Mouse (Mus musculus): Measurements from ENCODE around the gene Rab43. TPM values are rescaled to one million over a fixed set of nuclear protein-coding genes. Genes with fewer than 3 reads are reported as not detected.
A peak's percentile ranks its signal among the peaks of the same experiment; 100 is the strongest.

The Rab43 gene
- polyA plus RNA-seq (2015; fragmentation: Nextera tagmentation; extraction: Ambion mirVana) = 16.4 and 17.1 TPM in 2 replicates

GRCm38 (mm10) chr6:87811675-87812338 is at the start of gene Rab43:
Gene Rab43, minus strand, starts transcription at chr6:87812164.
- DNase-seq (ENCODE audit: low spot score) = peak; percentile 95
- H3K27ac ChIP-seq = peak within 1 kb of the TSS; percentile 97
- WGBS = under 1% methylated on average over 29 of the region's 56 CpGs
- H3K27me3 ChIP-seq (ENCODE audit: insufficient read depth, low read length) = no peaks in the 10 kb centered on the region
- peaks cover 22% of the 10 kb centered on the region for H3K4me1 ChIP-seq (replicated peaks; ENCODE audit: insufficient read depth, low read length)
- ATAC-seq (replicated peaks; ENCODE audit: low FRiP score, low read depth) = peak; percentile 95
- H3K4me3 ChIP-seq (replicated peaks; ENCODE audit: low read depth, low read length) = peak within 1 kb of the TSS; percentile 83
- 0 out of 2 replicates have a peak, but pooled peaks cover 14% of the 10 kb centered on the region for H3K36me3 ChIP-seq (ENCODE audit: insufficient read depth, low read length)
- TF ChIP-seq CTCF (IDR thresholded peaks at IDR 0.05; ENCODE audit: low read depth) = peak; percentile 38; the same call in 1 of the 2 replicates
- H3K4me2 ChIP-seq (ENCODE audit: low read length) = peak within 1 kb of the TSS; percentile 96
- H3K9me3 ChIP-seq (replicated peaks; ENCODE audit: low read length) = no peaks in the 10 kb centered on the region
- peak within 1 kb of the TSS; percentile 93 for H3K9ac ChIP-seq (ENCODE audit: low read depth, low read length)

GRCm38 (mm10) chr6:87857071-87857470 is 45.1 kb upstream of the Rab43 start:
- no peak overlapping the region for H3K27ac ChIP-seq
- H3K9me3 ChIP-seq (replicated peaks; ENCODE audit: low read length) = no peaks in the 10 kb centered on the region
- ATAC-seq (replicated peaks; ENCODE audit: low FRiP score, low read depth) (no peak), DNase-seq (ENCODE audit: low spot score) (no peak)
- WGBS = 45% methylated on average over 1 of the region's 1 CpGs
- H3K4me2 ChIP-seq (ENCODE audit: low read length) = no peak overlapping the region
- H3K4me3 ChIP-seq (replicated peaks; ENCODE audit: low read depth, low read length) = no peak overlapping the region
- H3K4me1 ChIP-seq (replicated peaks; ENCODE audit: insufficient read depth, low read length) = no peaks in the 10 kb centered on the region
- H3K27me3 ChIP-seq (ENCODE audit: insufficient read depth, low read length) = no peaks in the 10 kb centered on the region
- H3K36me3 ChIP-seq (ENCODE audit: insufficient read depth, low read length) = no peaks in the 10 kb centered on the region
- H3K9ac ChIP-seq (ENCODE audit: low read depth, low read length) = no peak overlapping the region
- no peak for TF ChIP-seq CTCF (IDR thresholded peaks at IDR 0.05; ENCODE audit: low read depth)

- peaks cover 6% of the 10 kb centered on the region; the same call in 1 of the 2 replicates for H3K4me1 ChIP-seq (replicated peaks; ENCODE audit: insufficient read depth, low read length)
- DNase-seq (ENCODE audit: low spot score) (no peak), ATAC-seq (replicated peaks; ENCODE audit: low FRiP score, low read depth) (no peak)
- H3K36me3 ChIP-seq (ENCODE audit: insufficient read depth, low read length) = no peaks in the 10 kb centered on the region
- H3K9me3 ChIP-seq (replicated peaks; ENCODE audit: low read length) = no peaks in the 10 kb centered on the region
- WGBS = 78% methylated on average over 4 of the region's 4 CpGs
- no peak overlapping the region for H3K4me3 ChIP-seq (replicated peaks; ENCODE audit: low read depth, low read length)
- H3K4me2 ChIP-seq (ENCODE audit: low read length) = no peak overlapping the region
- H3K27ac ChIP-seq = no peak overlapping the region
- H3K9ac ChIP-seq (ENCODE audit: low read depth, low read length) = no peak overlapping the region
- TF ChIP-seq CTCF (IDR thresholded peaks at IDR 0.05; ENCODE audit: low read depth) = no peak
- no peaks in the 10 kb centered on the region for H3K27me3 ChIP-seq (ENCODE audit: insufficient read depth, low read length)
Measured at GRCm38 (mm10) chr6:87853446-87853845, 41.5 kb upstream of the Rab43 start.

DNA sequence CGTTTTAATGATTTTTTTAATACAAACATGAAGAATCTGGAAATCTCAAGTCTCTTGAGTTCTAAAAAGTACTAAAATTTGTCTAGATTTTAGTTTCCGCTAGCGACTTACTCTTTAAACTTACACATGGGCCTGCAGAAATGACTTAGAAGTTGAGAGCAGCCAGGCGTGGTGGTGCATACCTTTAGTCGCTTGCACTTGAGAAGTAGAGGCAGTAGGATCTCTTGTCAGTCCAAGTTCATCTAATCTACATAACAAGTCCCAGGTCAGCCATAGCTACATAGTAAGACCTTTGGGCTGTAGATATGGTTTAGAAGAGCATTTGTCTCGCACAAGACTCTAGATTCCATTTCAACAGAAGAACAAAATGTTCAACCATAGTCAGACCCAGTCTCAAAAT is 39.9 kb upstream of the Rab43 start:
- ATAC-seq (replicated peaks; ENCODE audit: low FRiP score, low read depth) = no peak
- Histone ChIP-seq H3K4me3 (replicated peaks; ENCODE audit: low read depth, low read length) (no peak overlapping the region), H3K27me3 (ENCODE audit: insufficient read depth, low read length) (no peaks in the 10 kb centered on the region), H3K27ac (no peak overlapping the region), H3K9ac (ENCODE audit: low read depth, low read length) (no peak overlapping the region), H3K9me3 (replicated peaks; ENCODE audit: low read length) (no peaks in the 10 kb centered on the region), H3K4me1 (replicated peaks; ENCODE audit: insufficient read depth, low read length) (peaks cover 6% of the 10 kb centered on the region; the same call in 1 of the 2 replicates), H3K4me2 (ENCODE audit: low read length) (no peak overlapping the region), H3K36me3 (ENCODE audit: insufficient read depth, low read length) (no peaks in the 10 kb centered on the region)
- no peak for TF ChIP-seq CTCF (IDR thresholded peaks at IDR 0.05; ENCODE audit: low read depth)
- WGBS = 81% methylated on average over 6 of the region's 6 CpGs
- no peak for DNase-seq (ENCODE audit: low spot score)

- Histone ChIP-seq H3K27ac (peak within 1 kb of the TSS; percentile 95), H3K9me3 (replicated peaks; ENCODE audit: low read length) (no peaks in the 10 kb centered on the region), H3K27me3 (ENCODE audit: insufficient read depth, low read length) (no peaks in the 10 kb centered on the region), H3K4me1 (replicated peaks; ENCODE audit: insufficient read depth, low read length) (peaks cover 6% of the 10 kb centered on the region; the same call in 1 of the 2 replicates), H3K4me3 (replicated peaks; ENCODE audit: low read depth, low read length) (peak within 1 kb of the TSS; percentile 99), H3K9ac (ENCODE audit: low read depth, low read length) (peak within 1 kb of the TSS; percentile 99), H3K4me2 (ENCODE audit: low read length) (peak within 1 kb of the TSS; percentile 88), H3K36me3 (ENCODE audit: insufficient read depth, low read length) (no peaks in the 10 kb centered on the region)
- DNase-seq (ENCODE audit: low spot score) (peak; percentile 98), ATAC-seq (replicated peaks; ENCODE audit: low FRiP score, low read depth) (peak; percentile 98)
- TF ChIP-seq CTCF (IDR thresholded peaks at IDR 0.05; ENCODE audit: low read depth) = no peak
- under 1% methylated on average over 55 of the region's 55 CpGs for WGBS
Measured at GRCm38 (mm10) chr6:87850900-87851614, 39.1 kb upstream of the Rab43 start, which contains the start of gene Cnbp. Gene Cnbp, minus strand, starts transcription at chr6:87851106.

- Histone ChIP-seq H3K27me3 (ENCODE audit: insufficient read depth, low read length) (no peaks in the 10 kb centered on the region), H3K4me2 (ENCODE audit: low read length) (peak overlapping the region; percentile 84), H3K4me1 (replicated peaks; ENCODE audit: insufficient read depth, low read length) (peaks cover 6% of the 10 kb centered on the region; the same call in 1 of the 2 replicates), H3K9me3 (replicated peaks; ENCODE audit: low read length) (no peaks in the 10 kb centered on the region), H3K36me3 (ENCODE audit: insufficient read depth, low read length) (peaks cover 3% of the 10 kb centered on the region; the same call in 1 of the 2 replicates), H3K4me3 (replicated peaks; ENCODE audit: low read depth, low read length) (peak overlapping the region; percentile 99), H3K27ac (peak overlapping the region; percentile 95), H3K9ac (ENCODE audit: low read depth, low read length) (peak overlapping the region; percentile 99)
- no peak for TF ChIP-seq CTCF (IDR thresholded peaks at IDR 0.05; ENCODE audit: low read depth)
- DNase-seq (ENCODE audit: low spot score) (peak; percentile 46), ATAC-seq (replicated peaks; ENCODE audit: low FRiP score, low read depth) (peak; percentile 75)
- under 1% methylated on average over 54 of the region's 73 CpGs for WGBS
Measured at GRCm38 (mm10) chr6:87850155-87850899, 38.4 kb upstream of the Rab43 start.

Measured in kidney, postnatal 0 days (tissue).